Mouse (Mus musculus) lung, embryonic 16.5 days (tissue): ENCODE results near the gene Adprh. TPM values are rescaled to one million over a fixed set of nuclear protein-coding genes. Genes with fewer than 3 reads are reported as not detected.

Experiments used
- ATAC-seq: fragments of 200-750 bp; cut with Nextera tagmentation; 2 replicates; pipeline ENCODE4 v1.8.0; 2017; ENCODE audit warnings: low read depth, mild to moderate bottlenecking, moderate library complexity
- H3K27ac ChIP-seq: fragments of 300-500 bp; sonication (generic); 2 replicates; pipeline ENCODE4 v1.5.1; 2014; ENCODE audit warnings: mild to moderate bottlenecking, control low read depth, low read length
- H3K27me3 ChIP-seq: fragments of 300-500 bp; sonication (generic); 2 replicates; pipeline ENCODE4 v1.6.1; 2014; ENCODE audit warnings: low read depth, low read length, mixed read lengths; ENCODE audit not compliant: control insufficient read depth, insufficient read depth
- H3K36me3 ChIP-seq: fragments of 300-500 bp; sonication (generic); 2 replicates; pipeline ENCODE4 v1.6.1; 2014; ENCODE audit warnings: low read length; ENCODE audit not compliant: control insufficient read depth, insufficient read depth
- H3K4me1 ChIP-seq: fragments of 300-500 bp; sonication (generic); replicated peaks from 2 replicates; pipeline ENCODE4 v1.6.1; 2014; ENCODE audit warnings: low read length, mixed read lengths; ENCODE audit not compliant: control insufficient read depth, insufficient read depth
- H3K4me2 ChIP-seq: fragments of 300-500 bp; sonication (generic); 2 replicates; pipeline ENCODE4 v1.6.1; 2014; ENCODE audit warnings: low read depth, low read length, control low read depth
- H3K4me3 ChIP-seq: fragments of 300-500 bp; sonication (generic); 2 replicates; pipeline ENCODE4 v1.5.1; 2014; ENCODE audit warnings: mild to moderate bottlenecking, low read length, control low read depth
- H3K9ac ChIP-seq: fragments of 300-500 bp; sonication (generic); 2 replicates; pipeline ENCODE4 v1.6.1; 2014; ENCODE audit warnings: low read length, control low read depth
- H3K9me3 ChIP-seq: fragments of 300-500 bp; sonication (generic); 2 replicates; pipeline ENCODE4 v1.6.1; 2016; ENCODE audit warnings: low read length; ENCODE audit not compliant: control insufficient read depth
- WGBS: fragments of 180-500 bp; shearing (Covaris S2); extraction: QIAGEN DNeasy Blood & Tissue Kit; methylation state at CpG from one replicate; pipeline ENCODE4 v1.1.7; 2014; 5-methylcytosine and 5-hydroxymethylcytosine counted together
- polyA plus RNA-seq: library from polyadenylated mRNA; unstranded; fragments of >200 nt; fragmentation: Nextera tagmentation; extraction: Ambion mirVana; gene quantifications from 2 replicates; pipeline ENCODE4 v1.2.1, GENCODE M21; 2015

Gene Adprh
- polyA plus RNA-seq, 1 experiment from 2014 or later = 78.2 TPM

DNA sequence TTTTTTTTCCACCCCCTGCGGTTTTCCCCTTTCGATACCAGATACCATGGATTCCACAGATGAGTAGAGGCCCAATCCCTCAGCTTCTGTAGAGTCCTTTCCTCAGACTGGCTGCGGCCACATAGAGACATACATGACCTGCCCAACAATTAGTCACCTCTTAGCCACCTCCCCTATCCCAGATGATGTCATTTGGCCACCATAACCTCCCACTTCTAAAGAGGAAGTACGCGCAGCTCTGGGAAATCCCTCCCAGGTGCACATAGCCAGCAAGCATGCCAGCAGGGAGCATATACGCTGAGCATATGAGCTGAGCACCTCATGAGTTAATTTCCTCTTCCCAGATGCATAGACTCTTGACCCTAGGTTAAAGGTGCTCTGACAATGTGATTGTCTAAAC is 45.8 kb downstream of the Adprh start:
- H3K9ac ChIP-seq = no peak overlapping the region

GRCm38 (mm10) chr16:38406293-38406692 is 46.2 kb downstream of the Adprh start:
- no peaks in the 10 kb centered on the region for H3K36me3 ChIP-seq
- no peaks in the 10 kb centered on the region for H3K4me1 ChIP-seq
- no peak overlapping the region for H3K9ac ChIP-seq
- H3K4me2 ChIP-seq = no peak overlapping the region
- H3K27ac ChIP-seq = no peak overlapping the region
- ATAC-seq = no peak
- 60% methylated on average over 5 of the region's 5 CpGs for WGBS
- H3K27me3 ChIP-seq = no peaks in the 10 kb centered on the region
- H3K9me3 ChIP-seq = no peaks in the 10 kb centered on the region
- no peak overlapping the region for H3K4me3 ChIP-seq

More for the DNA sequence above, 45.8 kb downstream of the Adprh start:
- WGBS = 65% methylated on average over 6 of the region's 6 CpGs
- Histone ChIP-seq H3K27me3 (no peaks in the 10 kb centered on the region), H3K4me1 (no peaks in the 10 kb centered on the region), H3K36me3 (no peaks in the 10 kb centered on the region), H3K4me2 (no peak overlapping the region), H3K27ac (no peak overlapping the region), H3K4me3 (no peak overlapping the region), H3K9me3 (no peaks in the 10 kb centered on the region)
- no peak for ATAC-seq

DNA sequence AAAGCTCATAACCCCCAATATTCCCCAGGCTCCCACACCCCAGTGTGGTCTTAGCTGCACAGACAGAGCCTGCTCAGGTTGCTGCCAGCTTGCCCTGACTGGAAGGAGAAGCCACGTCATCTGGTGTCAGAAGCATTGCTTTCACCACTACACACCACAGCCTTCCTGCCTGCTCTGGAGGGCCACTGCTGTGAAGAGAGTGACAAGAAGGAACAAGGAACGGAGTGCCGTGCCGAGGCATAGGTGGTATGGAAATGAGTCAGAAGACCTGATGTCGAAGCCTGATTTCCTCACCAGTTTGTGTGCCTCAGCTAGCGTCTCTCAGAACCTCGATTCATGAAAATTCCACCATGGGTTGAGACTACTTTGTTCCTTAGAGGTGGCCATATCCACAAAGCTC is 48.9 kb downstream of the Adprh start:
- H3K27me3 ChIP-seq = no peaks in the 10 kb centered on the region
- H3K9me3 ChIP-seq = no peaks in the 10 kb centered on the region
- no peaks in the 10 kb centered on the region for H3K36me3 ChIP-seq
- WGBS = 85% methylated on average over 7 of the region's 7 CpGs
- H3K27ac ChIP-seq = no peak overlapping the region
- no peak overlapping the region for H3K4me2 ChIP-seq
- no peak overlapping the region for H3K4me3 ChIP-seq
- H3K4me1 ChIP-seq = peaks cover 5% of the 10 kb centered on the region
- H3K9ac ChIP-seq = no peak overlapping the region
- ATAC-seq = no peak

GRCm38 (mm10) chr16:38401468-38401867 is 51.0 kb downstream of the Adprh start:
- Histone ChIP-seq H3K27ac (no peak overlapping the region), H3K4me2 (no peak overlapping the region), H3K4me1 (peaks cover 8% of the 10 kb centered on the region), H3K4me3 (no peak overlapping the region), H3K9me3 (no peaks in the 10 kb centered on the region), H3K27me3 (no peaks in the 10 kb centered on the region), H3K36me3 (no peaks in the 10 kb centered on the region), H3K9ac (no peak overlapping the region)
- 72% methylated on average over 6 of the region's 6 CpGs for WGBS
- no peak for ATAC-seq

DNA sequence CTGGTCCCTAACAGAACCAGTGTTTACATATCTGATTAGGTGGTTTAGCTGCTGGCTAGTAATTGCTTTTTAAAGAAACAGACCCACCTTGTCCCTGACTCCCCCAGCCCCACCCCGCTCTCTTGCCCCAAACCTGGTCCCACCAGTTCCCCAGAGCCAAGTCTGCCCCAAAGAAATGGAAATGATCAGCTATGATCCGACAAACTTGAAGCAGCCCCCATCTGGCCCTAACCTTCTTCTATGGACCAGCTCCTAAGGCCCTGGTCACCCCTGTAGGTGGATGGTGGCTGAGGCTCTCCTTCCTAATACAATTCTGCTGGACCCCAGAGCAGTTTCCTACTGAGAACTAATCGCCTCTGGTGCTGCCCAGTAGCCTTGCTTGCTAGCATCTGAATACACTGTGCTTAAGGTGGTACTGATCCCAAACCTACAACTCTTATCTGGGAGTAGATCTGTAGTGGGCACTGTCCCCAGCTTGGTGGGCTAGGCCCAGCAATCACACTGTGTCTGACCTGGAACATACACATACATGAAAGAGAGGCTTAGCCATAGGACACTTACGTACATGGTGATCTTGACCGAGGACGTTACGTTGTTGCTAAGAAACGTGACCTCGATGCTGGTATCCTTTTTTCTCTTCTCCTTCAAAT is 52.1 kb downstream of the Adprh start:
- H3K27me3 ChIP-seq = no peaks in the 10 kb centered on the region
- peaks cover 11% of the 10 kb centered on the region for H3K4me1 ChIP-seq
- H3K27ac ChIP-seq = no peak overlapping the region
- peak overlapping the region; percentile 53 for H3K4me2 ChIP-seq
- H3K9me3 ChIP-seq = no peaks in the 10 kb centered on the region
- H3K4me3 ChIP-seq = peak overlapping the region; percentile 23
- ATAC-seq = no peak
- WGBS = 69% methylated on average over 9 of the region's 9 CpGs
- peak overlapping the region; percentile 47 for H3K9ac ChIP-seq
- no peaks in the 10 kb centered on the region for H3K36me3 ChIP-seq

- H3K27me3 ChIP-seq = no peaks in the 10 kb centered on the region
- peak; percentile 88 for ATAC-seq
- peak overlapping the region; percentile 53 for H3K4me2 ChIP-seq
- peak overlapping the region; percentile 32; the same call in 1 of the 2 replicates for H3K27ac ChIP-seq
- H3K36me3 ChIP-seq = no peaks in the 10 kb centered on the region
- H3K4me1 ChIP-seq = peaks cover 11% of the 10 kb centered on the region
- 19% methylated on average over 17 of the region's 17 CpGs for WGBS
- peak overlapping the region; percentile 47 for H3K9ac ChIP-seq
- peak overlapping the region; percentile 23 for H3K4me3 ChIP-seq
- H3K9me3 ChIP-seq = no peaks in the 10 kb centered on the region
These were observed 52.8 kb downstream of the Adprh start for GRCm38 (mm10) chr16:38399531-38400231.

DNA sequence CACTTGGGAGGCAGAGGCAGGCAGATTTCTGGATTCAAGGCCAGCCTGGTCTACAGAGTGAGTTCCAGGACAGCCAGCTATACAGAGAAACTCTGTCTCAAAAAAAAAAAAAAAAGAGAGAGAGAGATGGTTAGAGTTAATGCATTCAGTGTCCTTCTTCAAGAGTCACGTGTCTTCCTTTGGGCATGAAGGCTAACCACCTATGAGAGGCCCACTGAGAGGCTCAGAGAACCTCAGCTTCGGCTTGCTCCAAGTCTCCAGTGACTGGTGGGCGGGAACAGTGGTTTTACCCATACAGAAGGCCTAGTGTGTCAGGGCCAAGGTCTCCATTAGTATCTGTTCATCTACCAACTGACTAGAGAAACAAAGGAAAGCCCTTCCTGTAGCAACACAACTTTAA is 53.4 kb downstream of the Adprh start:
- no peak overlapping the region for H3K9ac ChIP-seq
- H3K4me3 ChIP-seq = no peak overlapping the region
- H3K27ac ChIP-seq = no peak overlapping the region; the same call in 1 of the 2 replicates
- H3K27me3 ChIP-seq = no peaks in the 10 kb centered on the region
- peak overlapping the region; percentile 53 for H3K4me2 ChIP-seq
- 69% methylated on average over 3 of the region's 3 CpGs for WGBS
- ATAC-seq = no peak
- H3K36me3 ChIP-seq = no peaks in the 10 kb centered on the region
- H3K4me1 ChIP-seq = peaks cover 11% of the 10 kb centered on the region
- H3K9me3 ChIP-seq = no peaks in the 10 kb centered on the region

DNA sequence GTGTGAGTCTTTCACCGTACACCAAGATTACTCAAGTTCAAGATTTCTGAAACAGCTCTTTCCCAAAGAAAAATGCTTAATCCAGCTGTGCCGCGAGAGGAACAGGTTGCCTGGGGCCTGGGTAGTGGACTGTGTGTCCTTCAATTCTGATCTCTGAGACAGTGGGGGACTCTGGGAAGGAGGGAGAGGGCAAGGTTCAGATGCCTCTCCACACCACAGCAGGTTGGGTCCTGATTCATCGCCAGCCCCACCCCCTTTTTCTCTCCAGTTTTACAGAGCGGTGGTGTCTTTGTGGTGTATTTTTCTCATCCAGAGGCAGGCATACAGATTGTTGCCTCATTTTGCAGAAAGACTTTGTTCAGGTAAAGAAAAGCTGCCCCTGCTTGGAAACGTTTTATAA is 54.2 kb downstream of the Adprh start:
- H3K27ac ChIP-seq = no peak overlapping the region
- H3K4me3 ChIP-seq = no peak overlapping the region
- H3K4me1 ChIP-seq = peaks cover 11% of the 10 kb centered on the region
- H3K9me3 ChIP-seq = no peaks in the 10 kb centered on the region
- H3K9ac ChIP-seq = no peak overlapping the region
- no peaks in the 10 kb centered on the region for H3K36me3 ChIP-seq
- no peaks in the 10 kb centered on the region for H3K27me3 ChIP-seq
- ATAC-seq = no peak
- 88% methylated on average over 6 of the region's 6 CpGs for WGBS
- H3K4me2 ChIP-seq = no peak overlapping the region

GRCm38 (mm10) chr16:38396155-38396554 is 56.3 kb downstream of the Adprh start:
- Histone ChIP-seq H3K4me2 (peak overlapping the region; percentile 19), H3K27ac (no peak overlapping the region), H3K9me3 (no peaks in the 10 kb centered on the region), H3K4me1 (peaks cover 11% of the 10 kb centered on the region), H3K9ac (no peak overlapping the region), H3K4me3 (no peak overlapping the region), H3K27me3 (no peaks in the 10 kb centered on the region), H3K36me3 (no peaks in the 10 kb centered on the region)
- 17% methylated on average over 13 of the region's 13 CpGs for WGBS
- peak; percentile 44 for ATAC-seq
